In the genomic region with DNA sequence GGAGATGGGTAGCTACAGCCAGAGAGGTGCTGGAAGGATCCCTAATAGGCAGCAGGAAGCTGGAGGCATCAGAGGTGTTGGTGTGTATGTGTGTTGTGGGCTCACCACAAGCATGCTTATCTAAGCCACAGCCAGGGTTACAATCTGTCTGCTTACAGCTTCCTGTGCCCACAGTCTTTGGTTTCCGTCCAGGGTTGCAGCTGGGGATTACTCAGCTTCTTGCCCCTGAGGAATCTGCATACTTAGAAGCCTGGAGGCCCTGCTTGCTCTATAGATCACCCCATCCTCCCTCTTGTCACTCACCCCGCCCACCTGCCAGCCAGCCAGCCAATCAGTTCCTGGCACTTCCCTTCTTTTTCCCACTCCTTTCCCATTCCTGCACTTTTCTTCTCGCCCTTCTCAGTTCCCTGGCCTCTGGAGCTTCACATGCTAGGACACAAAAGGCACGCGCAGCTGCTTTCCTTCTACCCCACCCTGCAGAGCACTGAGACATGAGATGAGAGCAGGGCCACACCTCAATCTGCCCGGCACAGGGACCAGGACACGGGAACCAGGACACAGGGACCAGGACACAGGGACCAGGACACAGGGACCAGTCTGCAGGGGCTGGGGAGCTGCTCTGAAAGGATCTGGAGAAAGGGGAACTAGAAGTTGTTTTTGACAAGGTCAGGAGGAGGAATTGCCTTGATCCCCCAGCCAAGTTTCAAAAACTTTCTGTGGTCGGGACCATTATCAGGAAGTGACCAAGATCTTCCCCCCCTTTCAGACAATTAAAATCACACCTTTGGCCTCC, we compare ENCODE assay signal across 9 mouse cellular contexts. TPM values are rescaled to one million over a fixed set of nuclear protein-coding genes. Genes with fewer than 3 reads are reported as not detected.
DNase-seq lines count a peak whose midpoint lies in the region; ATAC-seq and TF ChIP-seq lines count a peak whose summit lies in the region.
"Not testable (repeated sequence)": the region's sequence is repeated elsewhere in the genome, so short reads cannot be mapped to it uniquely, and the experiment has no call there.
"Had no signal": no experiment of that assay in that cellular context is flagged by ENCODE, and none has a peak within 500 bp of the region (broad histone marks: within the 10 kb centered on the region; RNA-seq: fewer than 3 reads in every experiment).

No protein-coding gene starts in this region.

- H3K4me2 ChIP-seq in embryonic facial prominence, embryonic 11.5 days (ENCODE audit: low read depth, low read length); hindbrain, embryonic 16.5 days (ENCODE audit: low read length): not testable (repeated sequence)

- intact Hi-C loops in heart, adult 2 months (cut with DNase I); left cerebral cortex, postnatal 14 days (cut with DNase I): not testable (repeated sequence)

- H3K27ac ChIP-seq in embryonic facial prominence, embryonic 11.5 days (replicated peaks; ENCODE audit: low read depth, low read length); heart, adult 2 months; hindbrain, embryonic 16.5 days (ENCODE audit: low read depth, low read length): not testable (repeated sequence)

- POLR2A ChIA-PET in Patski (lab: Charles Lee) = not testable (repeated sequence)

- not testable (repeated sequence) for H3K27me3 ChIP-seq in Patski; embryonic facial prominence, embryonic 11.5 days (ENCODE audit: control insufficient read depth, insufficient read depth, low read length); heart, adult 2 months (ENCODE audit: control insufficient read depth, insufficient read depth, low read length); hindbrain, embryonic 16.5 days (replicated peaks; ENCODE audit: control insufficient read depth, insufficient read depth, low read length)

- CTCF ChIA-PET in Patski (lab: Charles Lee) = not testable (repeated sequence)

- not testable (repeated sequence) for TF ChIP-seq POLR2A in heart, adult 2 months (IDR thresholded peaks at IDR 0.05; ENCODE audit: insufficient read depth, low read depth, low read length)

- not testable (repeated sequence) for TF ChIP-seq EP300 in heart, adult 2 months (IDR thresholded peaks at IDR 0.05; ENCODE audit: insufficient read depth, low read depth, low read length)

- not testable (repeated sequence) for TF ChIP-seq CTCF in Patski (IDR thresholded peaks at IDR 0.05); heart, adult 2 months (IDR thresholded peaks at IDR 0.05)

- ATAC-seq in Patski = peak; percentile 17
- peak; percentile 72; the same call in 1 of the 2 replicates for ATAC-seq in embryonic facial prominence, embryonic 11.5 days (replicated peaks; ENCODE audit: insufficient number of reproducible peaks, low FRiP score, low TSS enrichment, low read depth)
- 0 out of 2 replicates have a peak, but pooled peaks have one; percentile 14 for ATAC-seq in hindbrain, embryonic 16.5 days
- ATAC-seq in megakaryocyte-erythroid progenitor cell, adult 5-6 weeks (replicated peaks; ENCODE audit: low FRiP score, low TSS enrichment, poor library complexity, severe bottlenecking) = peak; percentile 55; the same call in 1 of the 2 replicates

- in situ Hi-C loops in Patski (cut with MboI; ENCODE audit: low pct_unique_long_range_greater_than_20kb) = not testable (repeated sequence)

- H3K36me3 ChIP-seq in embryonic facial prominence, embryonic 11.5 days (replicated peaks; ENCODE audit: control insufficient read depth, insufficient read depth, low read depth, low read length); heart, adult 2 months (ENCODE audit: control insufficient read depth, insufficient read depth, low read length); hindbrain, embryonic 16.5 days (ENCODE audit: control insufficient read depth, insufficient read depth, low read length): not testable (repeated sequence)

- DNase-seq in Patski (ENCODE audit: low read depth, low spot score) = not testable (repeated sequence)
- peak; percentile 10 for DNase-seq in embryonic facial prominence, embryonic 11.5 days (ENCODE audit: low spot score)
- DNase-seq in heart, adult 2 months = peak; percentile 21 to 33
- DNase-seq in left cerebral cortex, postnatal 14 days (ENCODE audit: low spot score in 2 of 2) = peak; percentile 7 to 15
- DNase-seq in ovary, adult 18-20 months (ENCODE audit: low spot score) = peak; percentile 4
- DNase-seq in thymus, postnatal 14 days = peak; percentile 9

- not testable (repeated sequence) for H3K9me3 ChIP-seq in embryonic facial prominence, embryonic 11.5 days (replicated peaks; ENCODE audit: control insufficient read depth, low read length); hindbrain, embryonic 16.5 days (ENCODE audit: control insufficient read depth, low read length)

- not testable (repeated sequence) for H3K79me2 ChIP-seq in heart, adult 2 months (replicated peaks; ENCODE audit: control insufficient read depth, insufficient read depth, low read length)

- 10% methylated on average over 2 of the region's 8 CpGs for WGBS in embryonic facial prominence, embryonic 11.5 days
- WGBS in heart, adult 2 months = 22% methylated on average over 1 of the region's 8 CpGs
- 0% methylated on average over 1 of the region's 8 CpGs for whole genome bisulfite sequencing in hindbrain, embryonic 16.5 days

- H3K4me3 ChIP-seq in embryonic facial prominence, embryonic 11.5 days (ENCODE audit: low read depth, low read length); heart, adult 2 months; hindbrain, embryonic 16.5 days (ENCODE audit: low read length): not testable (repeated sequence)

- H3K9ac ChIP-seq in embryonic facial prominence, embryonic 11.5 days (replicated peaks; ENCODE audit: low read length); heart, adult 2 months (ENCODE audit: low read depth, low read length); hindbrain, embryonic 16.5 days (ENCODE audit: low read depth, low read length): not testable (repeated sequence)

- H3K4me1 ChIP-seq in embryonic facial prominence, embryonic 11.5 days (ENCODE audit: control insufficient read depth, insufficient read depth, low read length); heart, adult 2 months (ENCODE audit: control insufficient read depth, insufficient read depth, low read length); hindbrain, embryonic 16.5 days (ENCODE audit: control insufficient read depth, insufficient read depth, low read depth, low read length): not testable (repeated sequence)

RNA-seq across cellular contexts. Expression of gene Raet1d, which starts 53.5 kb away (rescaled TPM):
- polyA plus RNA-seq in Patski (2021) = 1.2 TPM
- 26.9 and 27.2 TPM in 2 replicates for polyA plus RNA-seq in embryonic facial prominence, embryonic 11.5 days (2014; fragmentation: Nextera tagmentation; extraction: Ambion mirVana)
- total RNA-seq in heart, adult 2 months (2021) = not detected
- polyA plus RNA-seq in heart, adult 2 months (2012; rRNA removed) = 0.08 TPM in 1 of 2 replicates, not detected in the other
- polyA plus RNA-seq in hindbrain, embryonic 16.5 days (2015; fragmentation: Nextera tagmentation; extraction: Ambion mirVana) = 2.3 and 2.5 TPM in 2 replicates
- not detected for total RNA-seq in left cerebral cortex, postnatal 14 days (2021)
- total RNA-seq in megakaryocyte-erythroid progenitor cell, adult 5-6 weeks (2014; fragmentation: Nextera tagmentation) = not detected in 2 replicates
- total RNA-seq in megakaryocyte-erythroid progenitor cell, adult 5-6 weeks (2017) = not detected in 2 replicates
- total RNA-seq: layer of hippocampus, postnatal 25 days had no signal

Comparison
In these comparisons a context has a peak if more than half of its experiments do, and no peak if none do; other contexts are left out.
1. ATAC-seq: peak in every context shown above with its lines; median percentile 72 in embryonic facial prominence, embryonic 11.5 days; 55 in megakaryocyte-erythroid progenitor cell, adult 5-6 weeks; 17 in Patski; 14 in hindbrain, embryonic 16.5 days.